Mouse (Mus musculus) hindbrain, postnatal 0 days (tissue): ENCODE results near the gene Capn5. TPM values are rescaled to one million over a fixed set of nuclear protein-coding genes. Genes with fewer than 3 reads are reported as not detected.
A peak's percentile ranks its signal among the peaks of the same experiment; 100 is the strongest.
"Not testable (repeated sequence)": the region's sequence is repeated elsewhere in the genome, so short reads cannot be mapped to it uniquely, and the experiment has no call there.

Source experiments
- ATAC-seq: fragments of 200-750 bp; cut with Nextera tagmentation; 2 replicates; pipeline ENCODE4 v1.8.0; 2017; ENCODE audit warnings: mild to moderate bottlenecking, moderate TSS enrichment, moderate library complexity
- DNase-seq: peaks from one replicate; pipeline ENCODE4 v3.0.0-alpha.2; 2015; ENCODE audit warnings: low spot score
- H3K27ac ChIP-seq: fragments of 300-500 bp; sonication (generic); 2 replicates; pipeline ENCODE4 v1.5.1; 2014; ENCODE audit warnings: mild to moderate bottlenecking
- H3K27me3 ChIP-seq: fragments of 300-500 bp; sonication (generic); 2 replicates; pipeline ENCODE4 v1.6.1; 2014; ENCODE audit warnings: low read length, mixed read lengths; ENCODE audit not compliant: insufficient read depth
- H3K36me3 ChIP-seq: fragments of 300-500 bp; sonication (generic); 2 replicates; pipeline ENCODE4 v1.6.1; 2014; ENCODE audit warnings: low read length, mixed read lengths; ENCODE audit not compliant: insufficient read depth
- H3K4me1 ChIP-seq: fragments of 300-500 bp; sonication (generic); 2 replicates; pipeline ENCODE4 v1.6.1; 2014; ENCODE audit warnings: antibody characterized with exemption, low read length, mixed read lengths; ENCODE audit not compliant: insufficient read depth
- H3K4me2 ChIP-seq: fragments of 300-500 bp; sonication (generic); 2 replicates; pipeline ENCODE4 v1.6.1; 2014; ENCODE audit warnings: low read depth, mild to moderate bottlenecking, low read length, moderate library complexity, mixed read lengths
- H3K4me3 ChIP-seq: fragments of 300-500 bp; sonication (generic); 2 replicates; pipeline ENCODE4 v1.5.1; 2014; ENCODE audit warnings: low read length
- H3K9ac ChIP-seq: fragments of 300-500 bp; sonication (generic); replicated peaks from 2 replicates; pipeline ENCODE4 v1.6.1; 2014; ENCODE audit warnings: mild to moderate bottlenecking, low read length, moderate library complexity, mixed read lengths
- H3K9me3 ChIP-seq: fragments of 300-500 bp; sonication (generic); 2 replicates; pipeline ENCODE4 v1.6.1; 2016; ENCODE audit warnings: low read length, mixed read lengths
- CTCF ChIP-seq: IDR thresholded peaks from 2 replicates; pipeline ENCODE4 v1.5.1; 2016; ENCODE audit warnings: antibody characterized with exemption, control low read depth, low read depth
- WGBS: fragments of 180-500 bp; shearing (Covaris S2); extraction: QIAGEN DNeasy Blood & Tissue Kit; methylation state at CpG from one replicate; pipeline ENCODE4 v1.1.7; 2014; 5-methylcytosine and 5-hydroxymethylcytosine counted together
- polyA plus RNA-seq: library from polyadenylated mRNA; unstranded; fragments of >200 nt; fragmentation: Nextera tagmentation; extraction: Ambion mirVana; gene quantifications from 2 replicates; pipeline ENCODE4 v1.2.1, GENCODE M21; 2015
- total RNA-seq: library from RNA; depleted of rRNA; stranded (reverse); fragments of >200 nt; gene quantifications from 2 replicates; pipeline ENCODE4 v1.2.3, GENCODE M21; 2014

The Capn5 gene
- total and polyA plus RNA-seq, 2 experiments from 2014 or later, result 23.0 to 48.5 TPM

DNA sequence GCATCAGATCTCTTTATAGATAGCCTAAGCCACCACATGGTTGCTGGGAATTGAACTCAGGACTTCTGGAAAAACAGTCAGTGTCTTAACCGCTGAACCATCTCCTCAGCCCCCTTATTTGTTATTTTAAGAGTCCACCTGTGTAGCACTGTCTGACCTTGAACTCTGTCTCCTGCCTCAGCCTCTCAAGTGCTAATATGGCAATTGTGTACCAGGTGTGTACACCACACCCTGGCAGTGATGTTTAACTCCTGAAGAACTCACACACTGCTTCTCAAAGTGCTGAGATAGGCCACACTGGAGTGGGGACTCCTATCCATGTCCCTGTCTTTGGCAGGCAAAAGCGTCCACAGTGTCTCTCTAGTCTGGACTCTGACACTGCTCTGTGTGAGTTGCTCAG lies 10.6 kb upstream of the Capn5 start:
- DNase-seq, result no peak
- no peak overlapping the region for H3K27ac ChIP-seq
- no peak overlapping the region for H3K4me2 ChIP-seq
- no peaks in the 10 kb centered on the region for H3K36me3 ChIP-seq
- no peak overlapping the region for H3K4me3 ChIP-seq
- no peak for ATAC-seq
- H3K9ac ChIP-seq, result no peak overlapping the region
- no peaks in the 10 kb centered on the region for H3K9me3 ChIP-seq
- peaks cover 9% of the 10 kb centered on the region for H3K27me3 ChIP-seq
- no peaks in the 10 kb centered on the region for H3K4me1 ChIP-seq
- 93% methylated on average over 2 of the region's 2 CpGs for WGBS
- no peak for TF ChIP-seq CTCF

DNA sequence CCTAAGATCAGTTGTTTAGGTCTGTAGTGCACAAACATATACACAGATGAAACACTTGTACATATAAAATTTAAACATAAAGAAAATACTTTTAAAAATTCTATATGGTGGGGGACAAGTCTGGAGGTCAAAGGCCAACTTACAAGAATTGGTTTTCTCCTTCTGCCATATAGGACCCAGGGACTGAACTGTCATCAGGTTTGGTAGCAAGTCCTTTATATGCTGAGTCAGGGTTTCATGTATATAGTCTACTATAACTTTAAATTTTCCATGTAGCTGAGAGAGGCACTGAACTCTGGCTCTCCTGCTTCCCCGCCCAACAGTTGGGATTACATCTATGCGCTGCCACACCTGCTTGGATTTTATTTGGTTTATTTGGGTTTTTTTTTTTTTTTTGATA lies 10.2 kb upstream of the Capn5 start:
- 88% methylated on average over 2 of the region's 2 CpGs for WGBS
- DNase-seq, result no peak

DNA sequence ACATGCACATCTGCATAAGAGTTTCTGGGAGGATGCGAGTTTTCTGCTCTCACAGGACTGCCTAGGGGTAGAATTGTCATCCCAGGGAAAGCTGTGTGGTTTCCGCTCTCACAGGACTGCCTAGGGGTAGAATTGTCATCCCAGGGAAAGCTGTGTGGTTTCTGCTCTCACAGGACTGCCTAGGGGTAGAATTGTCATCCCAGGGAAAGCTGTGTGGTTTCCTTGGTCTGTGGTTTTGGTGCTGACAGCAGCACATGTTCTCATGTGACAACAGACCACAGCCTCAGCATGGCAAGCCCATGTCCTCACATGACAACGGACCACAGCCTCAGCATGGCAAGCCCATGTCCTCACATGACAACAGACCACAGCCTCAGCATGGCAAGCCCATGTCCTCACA lies 9.3 kb upstream of the Capn5 start:
- not testable (repeated sequence) for H3K4me3 ChIP-seq, H3K9ac ChIP-seq, H3K9me3 ChIP-seq, H3K4me1 ChIP-seq, DNase-seq, ATAC-seq, H3K27me3 ChIP-seq, H3K36me3 ChIP-seq, H3K4me2 ChIP-seq
- H3K27ac ChIP-seq, result peak overlapping the region; percentile 66; the same call in 1 of the 2 replicates
- 66% methylated on average over 3 of the region's 3 CpGs for WGBS

More for the DNA sequence above, 10.2 kb upstream of the Capn5 start:
- Histone ChIP-seq H3K36me3 (no peaks in the 10 kb centered on the region), H3K9me3 (no peaks in the 10 kb centered on the region), H3K9ac (no peak overlapping the region), H3K4me2 (no peak overlapping the region), H3K27ac (no peak overlapping the region), H3K4me3 (no peak overlapping the region), H3K4me1 (no peaks in the 10 kb centered on the region), H3K27me3 (peaks cover 9% of the 10 kb centered on the region)
- no peak for TF ChIP-seq CTCF
- no peak for ATAC-seq

DNA sequence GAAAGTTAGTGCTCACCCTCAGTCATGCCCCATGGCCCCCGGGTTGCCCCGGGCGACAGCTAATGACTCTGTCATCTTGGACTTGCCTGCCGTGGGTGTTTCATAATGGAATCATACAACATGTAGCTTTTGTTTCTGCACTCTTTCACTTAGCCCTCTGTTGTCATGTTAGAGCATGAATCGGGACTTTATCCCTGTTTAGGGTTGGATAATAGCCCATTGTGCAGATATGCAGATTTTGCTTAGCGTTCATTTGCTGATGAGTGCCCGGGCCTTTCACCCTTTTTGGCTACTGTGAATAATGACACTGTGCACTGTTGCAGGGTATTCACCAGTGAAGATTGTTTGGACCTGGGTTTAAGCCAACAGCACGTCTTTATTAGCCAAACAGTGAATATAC lies 8.6 kb upstream of the Capn5 start:
- DNase-seq (peak; percentile 62), ATAC-seq (peak; percentile 88)
- Histone ChIP-seq H3K9me3 (no peaks in the 10 kb centered on the region), H3K9ac (no peak overlapping the region), H3K27me3 (no peaks in the 10 kb centered on the region), H3K27ac (peak overlapping the region; percentile 66; the same call in 1 of the 2 replicates), H3K4me1 (no peaks in the 10 kb centered on the region), H3K4me2 (no peak overlapping the region), H3K36me3 (no peaks in the 10 kb centered on the region), H3K4me3 (no peak overlapping the region)
- WGBS, result 19% methylated on average over 8 of the region's 8 CpGs
- no peak for TF ChIP-seq CTCF

DNA sequence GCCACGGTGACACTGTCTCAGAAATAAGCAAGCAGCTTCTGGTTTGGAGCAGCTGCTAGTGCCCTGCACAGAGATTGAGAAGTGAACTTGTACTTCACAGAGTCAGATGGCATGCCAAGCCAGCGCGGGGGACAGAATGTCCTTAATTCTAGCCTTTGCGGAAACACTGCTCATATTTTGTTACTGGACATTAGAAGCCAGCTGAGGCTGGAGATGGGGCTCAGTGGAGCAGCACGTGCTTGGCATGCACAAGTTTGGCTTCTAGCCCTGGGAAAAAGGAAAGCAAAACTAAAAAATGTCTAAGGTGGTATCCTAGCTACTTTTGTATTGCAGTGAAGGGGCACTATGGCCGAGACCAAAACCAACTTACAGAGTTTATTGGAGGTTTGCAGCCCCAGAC lies 7.3 kb upstream of the Capn5 start:
- H3K27ac ChIP-seq, result peak overlapping the region; percentile 65
- no peak overlapping the region for H3K4me3 ChIP-seq
- no peak overlapping the region for H3K9ac ChIP-seq
- no peaks in the 10 kb centered on the region for H3K4me1 ChIP-seq
- ATAC-seq (peak; percentile 87), DNase-seq (peak; percentile 71)
- no peak for TF ChIP-seq CTCF
- WGBS, result 24% methylated on average over 6 of the region's 6 CpGs
- 0 out of 2 replicates have a peak overlapping the region, but pooled peaks have one; percentile 18 for H3K4me2 ChIP-seq
- no peaks in the 10 kb centered on the region for H3K9me3 ChIP-seq
- no peaks in the 10 kb centered on the region for H3K27me3 ChIP-seq
- H3K36me3 ChIP-seq, result no peaks in the 10 kb centered on the region

DNA sequence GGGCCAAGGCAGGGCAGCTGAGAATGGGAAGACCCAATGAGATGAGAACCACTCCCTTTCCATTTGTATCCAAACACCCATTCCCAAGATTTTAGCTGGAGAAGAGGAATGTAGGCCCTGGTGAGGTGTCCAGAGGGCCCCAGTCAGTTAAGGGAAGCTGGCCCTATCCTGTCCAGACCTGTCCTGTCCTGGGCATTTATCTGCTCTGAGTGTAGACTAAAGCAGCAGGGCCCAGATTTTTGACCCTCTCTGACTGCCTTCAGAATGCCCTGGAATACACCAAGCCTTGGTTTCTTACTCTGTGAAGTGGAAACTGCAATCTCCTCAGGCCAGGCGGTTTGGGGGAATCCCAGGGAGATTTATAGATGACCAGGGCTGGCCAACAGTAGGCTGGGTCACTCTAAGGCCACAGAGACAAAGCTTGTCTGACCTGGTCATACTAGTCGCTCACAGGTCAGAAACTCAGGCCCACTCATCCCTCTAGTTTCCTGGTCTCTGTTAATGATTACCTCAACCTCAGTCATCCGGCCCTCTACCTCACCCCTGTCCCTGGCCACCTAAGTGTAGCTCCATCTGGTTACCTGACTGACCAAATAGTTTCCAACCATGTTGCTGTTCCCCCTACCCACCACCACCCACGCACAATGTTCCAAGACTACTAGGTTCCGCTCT lies 622 bp upstream of the Capn5 start:
- Histone ChIP-seq H3K4me2 (peak overlapping the region; percentile 87), H3K36me3 (no peaks in the 10 kb centered on the region), H3K27ac (peak overlapping the region; percentile 58; the same call in 1 of the 2 replicates), H3K4me3 (peak overlapping the region; percentile 88), H3K4me1 (peaks cover 14% of the 10 kb centered on the region), H3K9me3 (no peaks in the 10 kb centered on the region), H3K27me3 (no peaks in the 10 kb centered on the region), H3K9ac (peak overlapping the region; percentile 79; the same call in 1 of the 2 replicates)
- ATAC-seq, result peak; percentile 28
- TF ChIP-seq CTCF, result no peak
- DNase-seq, result no peak
- 94% methylated on average over 5 of the region's 5 CpGs for WGBS

DNA sequence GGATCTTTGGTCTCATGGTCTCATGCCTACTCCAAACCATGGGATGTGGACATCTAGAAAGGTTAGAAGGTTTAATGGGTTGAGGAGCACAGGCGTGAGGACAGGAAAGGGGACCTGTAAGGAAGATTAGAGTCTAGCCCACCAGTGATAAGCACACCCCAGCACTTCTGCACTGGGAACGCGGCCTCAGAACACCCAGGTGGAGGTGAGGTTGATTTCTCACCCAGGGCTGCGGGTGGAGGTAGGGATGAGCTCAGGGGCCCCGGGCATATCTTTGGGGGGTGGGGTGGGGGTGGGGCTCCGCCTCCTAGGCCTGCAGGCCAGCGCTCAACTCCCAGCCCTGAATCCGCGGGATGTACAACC lies 527 bp downstream of the Capn5 start:
- H3K36me3 ChIP-seq, result no peaks in the 10 kb centered on the region
- peaks cover 14% of the 10 kb centered on the region for H3K4me1 ChIP-seq
- DNase-seq, result no peak
- H3K9me3 ChIP-seq, result no peaks in the 10 kb centered on the region
- WGBS, result under 1% methylated on average over 9 of the region's 9 CpGs
- no peaks in the 10 kb centered on the region for H3K27me3 ChIP-seq
- H3K4me2 ChIP-seq, result peak overlapping the region; percentile 87
- no peak; the same call in 1 of the 2 replicates for ATAC-seq
- no peak for TF ChIP-seq CTCF
- H3K9ac ChIP-seq, result peak overlapping the region; percentile 79
- peak overlapping the region; percentile 88 for H3K4me3 ChIP-seq
- H3K27ac ChIP-seq, result peak overlapping the region; percentile 58; the same call in 1 of the 2 replicates
